Mouse (Mus musculus): ENCODE data around the gene Ptprf. TPM values are rescaled to one million over a fixed set of nuclear protein-coding genes. Genes with fewer than 3 reads are reported as not detected.

The Ptprf gene
- polyA plus RNA-seq, 1 experiment from 2014 or later: 99.9 TPM

- WGBS: 85% methylated on average over 8 of the region's 8 CpGs
- DNase-seq (ENCODE audit: low spot score) (no peak), ATAC-seq (replicated peaks; ENCODE audit: low FRiP score) (no peak)
- H3K36me3 ChIP-seq (ENCODE audit: control insufficient read depth, insufficient read depth, low read length): peaks cover 6% of the 10 kb centered on the region
- no peak overlapping the region for H3K27ac ChIP-seq (ENCODE audit: low read depth, low read length)
- H3K4me3 ChIP-seq (ENCODE audit: low read depth, low read length): peak overlapping the region; percentile 45; the same call in 1 of the 2 replicates
- H3K9ac ChIP-seq (ENCODE audit: low read length): no peak overlapping the region
- H3K4me1 ChIP-seq (replicated peaks; ENCODE audit: control insufficient read depth, insufficient read depth, low read length): peaks cover 33% of the 10 kb centered on the region
- H3K9me3 ChIP-seq (ENCODE audit: control insufficient read depth, low read length): no peaks in the 10 kb centered on the region
- H3K4me2 ChIP-seq (ENCODE audit: low read depth, low read length, severe bottlenecking): peak overlapping the region; percentile 70; the same call in 1 of the 2 replicates
- H3K27me3 ChIP-seq (ENCODE audit: control insufficient read depth, insufficient read depth, low read length): no peaks in the 10 kb centered on the region
Observed at GRCm38 (mm10) chr4:118259782-118260463, 31.3 kb downstream of the Ptprf start.

GRCm38 (mm10) chr4:118257977-118258376, 33.2 kb downstream of the Ptprf start:
- H3K27ac ChIP-seq (ENCODE audit: low read depth, low read length): no peak overlapping the region
- peaks cover 32% of the 10 kb centered on the region for H3K4me1 ChIP-seq (replicated peaks; ENCODE audit: control insufficient read depth, insufficient read depth, low read length)
- ATAC-seq (replicated peaks; ENCODE audit: low FRiP score): no peak
- H3K4me2 ChIP-seq (ENCODE audit: low read depth, low read length, severe bottlenecking): no peak overlapping the region
- H3K27me3 ChIP-seq (ENCODE audit: control insufficient read depth, insufficient read depth, low read length): no peaks in the 10 kb centered on the region
- H3K36me3 ChIP-seq (ENCODE audit: control insufficient read depth, insufficient read depth, low read length): peaks cover 6% of the 10 kb centered on the region
- WGBS: 91% methylated on average over 5 of the region's 5 CpGs
- H3K9me3 ChIP-seq (ENCODE audit: control insufficient read depth, low read length): no peaks in the 10 kb centered on the region
- H3K9ac ChIP-seq (ENCODE audit: low read length): no peak overlapping the region
- no peak overlapping the region for H3K4me3 ChIP-seq (ENCODE audit: low read depth, low read length)
- no peak for DNase-seq (ENCODE audit: low spot score)

GRCm38 (mm10) chr4:118257416-118257815, 33.8 kb downstream of the Ptprf start:
- no peak overlapping the region for H3K9ac ChIP-seq (ENCODE audit: low read length)
- ATAC-seq (replicated peaks; ENCODE audit: low FRiP score): no peak
- peaks cover 27% of the 10 kb centered on the region for H3K4me1 ChIP-seq (replicated peaks; ENCODE audit: control insufficient read depth, insufficient read depth, low read length)
- no peak for DNase-seq (ENCODE audit: low spot score)
- peaks cover 6% of the 10 kb centered on the region for H3K36me3 ChIP-seq (ENCODE audit: control insufficient read depth, insufficient read depth, low read length)
- no peak overlapping the region for H3K4me3 ChIP-seq (ENCODE audit: low read depth, low read length)
- no peaks in the 10 kb centered on the region for H3K9me3 ChIP-seq (ENCODE audit: control insufficient read depth, low read length)
- no peak overlapping the region for H3K27ac ChIP-seq (ENCODE audit: low read depth, low read length)
- 88% methylated on average over 10 of the region's 10 CpGs for WGBS
- H3K27me3 ChIP-seq (ENCODE audit: control insufficient read depth, insufficient read depth, low read length): no peaks in the 10 kb centered on the region
- no peak overlapping the region for H3K4me2 ChIP-seq (ENCODE audit: low read depth, low read length, severe bottlenecking)

GRCm38 (mm10) chr4:118256217-118256616, 35.0 kb downstream of the Ptprf start:
- Histone ChIP-seq H3K4me3 (ENCODE audit: low read depth, low read length) (no peak overlapping the region), H3K4me2 (ENCODE audit: low read depth, low read length, severe bottlenecking) (no peak overlapping the region), H3K9me3 (ENCODE audit: control insufficient read depth, low read length) (no peaks in the 10 kb centered on the region), H3K36me3 (ENCODE audit: control insufficient read depth, insufficient read depth, low read length) (peaks cover 6% of the 10 kb centered on the region), H3K4me1 (replicated peaks; ENCODE audit: control insufficient read depth, insufficient read depth, low read length) (peaks cover 15% of the 10 kb centered on the region; the same call in 1 of the 2 replicates), H3K27ac (ENCODE audit: low read depth, low read length) (peak overlapping the region; percentile 7; the same call in 1 of the 2 replicates), H3K9ac (ENCODE audit: low read length) (no peak overlapping the region), H3K27me3 (ENCODE audit: control insufficient read depth, insufficient read depth, low read length) (no peaks in the 10 kb centered on the region)
- ATAC-seq (replicated peaks; ENCODE audit: low FRiP score) (no peak; the same call in 1 of the 2 replicates), DNase-seq (ENCODE audit: low spot score) (peak; percentile 60)
- 73% methylated on average over 12 of the region's 12 CpGs for WGBS

GRCm38 (mm10) chr4:118254953-118255352, 36.3 kb downstream of the Ptprf start:
- peaks cover 2% of the 10 kb centered on the region; the same call in 1 of the 2 replicates for H3K4me1 ChIP-seq (replicated peaks; ENCODE audit: control insufficient read depth, insufficient read depth, low read length)
- 86% methylated on average over 5 of the region's 5 CpGs for WGBS
- H3K9me3 ChIP-seq (ENCODE audit: control insufficient read depth, low read length): no peaks in the 10 kb centered on the region
- no peak overlapping the region for H3K4me2 ChIP-seq (ENCODE audit: low read depth, low read length, severe bottlenecking)
- H3K27me3 ChIP-seq (ENCODE audit: control insufficient read depth, insufficient read depth, low read length): no peaks in the 10 kb centered on the region
- H3K4me3 ChIP-seq (ENCODE audit: low read depth, low read length): no peak overlapping the region
- H3K36me3 ChIP-seq (ENCODE audit: control insufficient read depth, insufficient read depth, low read length): peaks cover 6% of the 10 kb centered on the region
- DNase-seq (ENCODE audit: low spot score) (no peak), ATAC-seq (replicated peaks; ENCODE audit: low FRiP score) (no peak)
- H3K9ac ChIP-seq (ENCODE audit: low read length): no peak overlapping the region
- H3K27ac ChIP-seq (ENCODE audit: low read depth, low read length): no peak overlapping the region

GRCm38 (mm10) chr4:118247323-118247722, 43.9 kb downstream of the Ptprf start:
- no peak overlapping the region for H3K4me3 ChIP-seq (ENCODE audit: low read depth, low read length)
- H3K27me3 ChIP-seq (ENCODE audit: control insufficient read depth, insufficient read depth, low read length): no peaks in the 10 kb centered on the region
- DNase-seq (ENCODE audit: low spot score): no peak
- no peaks in the 10 kb centered on the region for H3K9me3 ChIP-seq (ENCODE audit: control insufficient read depth, low read length)
- peaks cover 3% of the 10 kb centered on the region for H3K36me3 ChIP-seq (ENCODE audit: control insufficient read depth, insufficient read depth, low read length)
- H3K27ac ChIP-seq (ENCODE audit: low read depth, low read length): no peak overlapping the region
- no peaks in the 10 kb centered on the region for H3K4me1 ChIP-seq (replicated peaks; ENCODE audit: control insufficient read depth, insufficient read depth, low read length)
- ATAC-seq (replicated peaks; ENCODE audit: low FRiP score): no peak
- H3K9ac ChIP-seq (ENCODE audit: low read length): no peak overlapping the region
- WGBS: 84% methylated on average over 3 of the region's 3 CpGs
- no peak overlapping the region for H3K4me2 ChIP-seq (ENCODE audit: low read depth, low read length, severe bottlenecking)

GRCm38 (mm10) chr4:118245847-118246246, 45.4 kb downstream of the Ptprf start:
- no peaks in the 10 kb centered on the region for H3K9me3 ChIP-seq (ENCODE audit: control insufficient read depth, low read length)
- H3K4me1 ChIP-seq (replicated peaks; ENCODE audit: control insufficient read depth, insufficient read depth, low read length): no peaks in the 10 kb centered on the region
- H3K27me3 ChIP-seq (ENCODE audit: control insufficient read depth, insufficient read depth, low read length): no peaks in the 10 kb centered on the region
- H3K4me2 ChIP-seq (ENCODE audit: low read depth, low read length, severe bottlenecking): no peak overlapping the region
- H3K9ac ChIP-seq (ENCODE audit: low read length): no peak overlapping the region
- H3K27ac ChIP-seq (ENCODE audit: low read depth, low read length): no peak overlapping the region
- WGBS: 92% methylated on average over 14 of the region's 14 CpGs
- no peak for DNase-seq (ENCODE audit: low spot score)
- H3K36me3 ChIP-seq (ENCODE audit: control insufficient read depth, insufficient read depth, low read length): peaks cover 3% of the 10 kb centered on the region
- ATAC-seq (replicated peaks; ENCODE audit: low FRiP score): no peak
- no peak overlapping the region for H3K4me3 ChIP-seq (ENCODE audit: low read depth, low read length)

GRCm38 (mm10) chr4:118243791-118244190, 47.4 kb downstream of the Ptprf start:
- Histone ChIP-seq H3K9me3 (ENCODE audit: control insufficient read depth, low read length) (no peaks in the 10 kb centered on the region), H3K9ac (ENCODE audit: low read length) (no peak overlapping the region), H3K4me1 (replicated peaks; ENCODE audit: control insufficient read depth, insufficient read depth, low read length) (no peaks in the 10 kb centered on the region), H3K27me3 (ENCODE audit: control insufficient read depth, insufficient read depth, low read length) (no peaks in the 10 kb centered on the region), H3K27ac (ENCODE audit: low read depth, low read length) (no peak overlapping the region), H3K4me2 (ENCODE audit: low read depth, low read length, severe bottlenecking) (no peak overlapping the region), H3K4me3 (ENCODE audit: low read depth, low read length) (no peak overlapping the region), H3K36me3 (ENCODE audit: control insufficient read depth, insufficient read depth, low read length) (peaks cover 3% of the 10 kb centered on the region)
- no peak for DNase-seq (ENCODE audit: low spot score)
- 78% methylated on average over 7 of the region's 7 CpGs for WGBS
- no peak for ATAC-seq (replicated peaks; ENCODE audit: low FRiP score)

- no peak overlapping the region for H3K9ac ChIP-seq (ENCODE audit: low read length)
- WGBS: 87% methylated on average over 11 of the region's 11 CpGs
- H3K27me3 ChIP-seq (ENCODE audit: control insufficient read depth, insufficient read depth, low read length): no peaks in the 10 kb centered on the region
- no peak for DNase-seq (ENCODE audit: low spot score)
- no peaks in the 10 kb centered on the region for H3K9me3 ChIP-seq (ENCODE audit: control insufficient read depth, low read length)
- no peak overlapping the region for H3K4me2 ChIP-seq (ENCODE audit: low read depth, low read length, severe bottlenecking)
- no peaks in the 10 kb centered on the region for H3K4me1 ChIP-seq (replicated peaks; ENCODE audit: control insufficient read depth, insufficient read depth, low read length)
- no peak for ATAC-seq (replicated peaks; ENCODE audit: low FRiP score)
- H3K4me3 ChIP-seq (ENCODE audit: low read depth, low read length): no peak overlapping the region
- peaks cover 3% of the 10 kb centered on the region for H3K36me3 ChIP-seq (ENCODE audit: control insufficient read depth, insufficient read depth, low read length)
- H3K27ac ChIP-seq (ENCODE audit: low read depth, low read length): no peak overlapping the region
Observed at GRCm38 (mm10) chr4:118243298-118243697, 47.9 kb downstream of the Ptprf start.

Data from forebrain, embryonic 11.5 days (tissue).